Mouse (Mus musculus): ENCODE results near the gene Duxbl3. TPM values are rescaled to one million over a fixed set of nuclear protein-coding genes. Genes with fewer than 3 reads are reported as not detected.

Gene Duxbl3
- polyA plus RNA-seq, 1 experiment from 2014 or later: 4.7 TPM

Other genes with a start within 250 kb of the Duxbl3 start
- gene Gm9780, start 215.3 kb upstream of the Duxbl3 start, polyA plus RNA-seq (2016; fragmentation: Nextera tagmentation; extraction: Ambion mirVana): 0.55 TPM in 1 of 2 replicates, not detected in the other
- gene Tmem254c, start 190.6 kb upstream of the Duxbl3 start, polyA plus RNA-seq (2016; fragmentation: Nextera tagmentation; extraction: Ambion mirVana): 18.2 and 19.0 TPM in 2 replicates
- not detected in 2 replicates for gene Cphx2, start 176.4 kb upstream of the Duxbl3 start, polyA plus RNA-seq (2016; fragmentation: Nextera tagmentation; extraction: Ambion mirVana)
- not detected in 2 replicates for gene Cphx3, start 175.7 kb upstream of the Duxbl3 start, polyA plus RNA-seq (2016; fragmentation: Nextera tagmentation; extraction: Ambion mirVana)
- gene Duxbl2, start 139.6 kb upstream of the Duxbl3 start, polyA plus RNA-seq (2016; fragmentation: Nextera tagmentation; extraction: Ambion mirVana): not detected in 2 replicates
- not detected in 2 replicates for gene Plac9b, start 75.5 kb upstream of the Duxbl3 start, polyA plus RNA-seq (2016; fragmentation: Nextera tagmentation; extraction: Ambion mirVana)
- 13.7 and 16.7 TPM in 2 replicates for gene Tmem254b, start 50.9 kb upstream of the Duxbl3 start, polyA plus RNA-seq (2016; fragmentation: Nextera tagmentation; extraction: Ambion mirVana)